Mouse (Mus musculus): ENCODE data around the gene Ccdc9. TPM values are rescaled to one million over a fixed set of nuclear protein-coding genes. Genes with fewer than 3 reads are reported as not detected.

Ccdc9 gene
- total and polyA plus RNA-seq, 3 experiments = 32.0 to 81.0 (median 47.6) TPM

GRCm38 (mm10) chr7:16286026-16286961, at the start of gene Ccdc9 (continued):
- TF ChIP-seq MAFK (IDR thresholded peaks at IDR 0.05; ENCODE audit: insufficient replicate concordance, low read length) = no peak

GRCm38 (mm10) chr7:16329146-16329545, 42.6 kb upstream of the Ccdc9 start:
- H3K9me3 ChIP-seq (replicated peaks; ENCODE audit: low read length) = no peaks in the 10 kb centered on the region
- H3K4me3 ChIP-seq (replicated peaks in 1 of 3; ENCODE audit: low read depth in 2 of 3, low read length in 2 of 3, poor library complexity in 1 of 3) = no peak overlapping the region
- no peak overlapping the region for H3K27ac ChIP-seq (ENCODE audit: insufficient read depth, low read depth)
- no peak overlapping the region for H3K9ac ChIP-seq (ENCODE audit: insufficient read depth, low read depth)
- no peaks in the 10 kb centered on the region for H3K79me2 ChIP-seq (replicated peaks; ENCODE audit: control insufficient read depth, extremely low read depth, insufficient read depth, poor library complexity, severe bottlenecking)
- in situ Hi-C loops (cut with MboI; ENCODE audit: low pct_ligation_motif_present, low pct_unique_long_range_greater_than_20kb, low sequenced_read_pairs) = loop anchor here (5.0 kb wide), 1 partner anchor 37 kb away; no protein-coding TSS in a partner anchor
- peaks cover 61 to 96% of the 10 kb centered on the region in 2 experiments for H3K36me3 ChIP-seq (replicated peaks in 1 of 2; ENCODE audit: control insufficient read depth in 1 of 2, insufficient read depth in 1 of 2, low read length in 1 of 2)
- dilution Hi-C loops (cut with MboI; ENCODE audit: extremely low pct_ligation_motif_present, extremely low pct_unique_long_range_greater_than_20kb, low sequenced_read_pairs) = no loop called here
- H3K4me2 ChIP-seq (ENCODE audit: insufficient read depth, low read depth, poor library complexity, severe bottlenecking) = no peak overlapping the region
- H3K27me3 ChIP-seq (replicated peaks) = no peaks in the 10 kb centered on the region
- TF ChIP-seq RAD21 (IDR thresholded peaks at IDR 0.05; ENCODE audit: low read depth, low read length) = no peak
- no peak for TF ChIP-seq ZC3H11A (IDR thresholded peaks at IDR 0.05; ENCODE audit: low read depth, low read length)
- TF ChIP-seq RCOR1 (conservative IDR thresholded peaks at IDR 0.05; ENCODE audit: low read depth, low read length) = no peak
- TF ChIP-seq USF2 (conservative IDR thresholded peaks at IDR 0.05; ENCODE audit: low read depth, low read length) = no peak
- TF ChIP-seq NRF1 (IDR thresholded peaks at IDR 0.05; ENCODE audit: low read depth, low read length) = no peak
- no peak for TF ChIP-seq ZNF384 (IDR thresholded peaks at IDR 0.05; ENCODE audit: low read depth, low read length)
- no peak for TF ChIP-seq ZKSCAN1 (IDR thresholded peaks at IDR 0.05; ENCODE audit: borderline replicate concordance, low read depth, low read length)
- no peak for TF ChIP-seq SIN3A (IDR thresholded peaks at IDR 0.05; ENCODE audit: low read length)
- TF ChIP-seq EP300 (IDR thresholded peaks at IDR 0.05; ENCODE audit: low read length) = no peak
- no peak for TF ChIP-seq MEF2A (IDR thresholded peaks at IDR 0.05; ENCODE audit: borderline replicate concordance, low read depth, low read length)
- no peak for TF ChIP-seq KAT2A (IDR thresholded peaks at IDR 0.05; ENCODE audit: insufficient replicate concordance, low read length)
- TF ChIP-seq JUN (IDR thresholded peaks at IDR 0.05; ENCODE audit: insufficient read depth, low read depth, low read length) = no peak
- TF ChIP-seq MAX (IDR thresholded peaks at IDR 0.05; ENCODE audit: low read length) = no peak
- TF ChIP-seq ETS1 (conservative IDR thresholded peaks at IDR 0.05; ENCODE audit: low read depth, low read length) = no peak
- TF ChIP-seq SMC3 (IDR thresholded peaks at IDR 0.05; ENCODE audit: low read depth, low read length) = no peak
- no peak for TF ChIP-seq USF1 (IDR thresholded peaks at IDR 0.05; ENCODE audit: low read depth, low read length)
- no peak for TF ChIP-seq UBTF (IDR thresholded peaks at IDR 0.05; ENCODE audit: low read depth, low read length)
- no peak for TF ChIP-seq NELFE (IDR thresholded peaks at IDR 0.05; ENCODE audit: low read depth, low read length)
- no peak for TF ChIP-seq BHLHE40 (IDR thresholded peaks at IDR 0.05; ENCODE audit: low read depth, low read length)
- no peak for TF ChIP-seq ELF1 (IDR thresholded peaks at IDR 0.05; ENCODE audit: low read depth, low read length)
- peaks cover 6 to 12% of the 10 kb centered on the region in 2 experiments for H3K4me1 ChIP-seq (ENCODE audit: control insufficient read depth in 1 of 2, insufficient read depth in 2 of 2)
- DNase-seq (ENCODE audit: extremely low read depth) = no peak
